Mouse (Mus musculus): ENCODE data around the gene Zic1. TPM values are rescaled to one million over a fixed set of nuclear protein-coding genes. Genes with fewer than 3 reads are reported as not detected.

The Zic1 gene
- not detected in 2 replicates for polyA plus RNA-seq (2012; ENCODE audit: insufficient read depth, insufficient read length, low replicate concordance, missing spikeins)

DNA sequence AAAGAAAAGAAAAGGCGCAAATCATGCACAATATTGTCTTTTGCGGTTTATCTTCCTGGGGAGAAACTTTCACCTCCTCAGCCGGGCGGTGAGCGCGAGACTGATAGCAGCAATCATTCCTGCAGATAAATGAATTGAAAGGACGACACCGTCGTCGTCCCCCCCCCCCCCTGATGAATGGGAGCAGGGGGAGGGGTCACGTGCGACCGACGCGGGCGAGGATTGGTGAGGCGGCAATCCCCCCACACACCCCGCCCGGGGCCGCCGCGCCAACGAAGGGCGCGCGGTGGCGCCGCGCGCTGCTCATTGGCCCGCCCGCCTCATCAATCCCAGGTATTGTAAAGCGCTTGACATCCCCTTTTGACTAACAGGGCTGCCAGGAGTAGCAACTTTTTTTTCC is at the start of gene Zic1:
TSS of gene Zic1 (minus strand) at position 147 of the 400 bp plus-strand sequence.
- TF ChIP-seq CTCF (IDR thresholded peaks at IDR 0.05; ENCODE audit: insufficient read depth, low read depth, low read length) (no peak), POLR2A (IDR thresholded peaks at IDR 0.05; ENCODE audit: insufficient read depth, low read depth, low read length) (peak; percentile 42)
- H3K27ac ChIP-seq (ENCODE audit: insufficient read depth, low read depth, low read length): peak within 1 kb of the TSS; percentile 85
- peaks cover 4% of the 10 kb centered on the region; the same call in 1 of the 2 replicates for H3K4me1 ChIP-seq (ENCODE audit: control insufficient read depth, insufficient read depth, low read length)
- WGBS: 2% methylated on average over 33 of the region's 33 CpGs
- peak within 1 kb of the TSS; percentile 57 for H3K4me3 ChIP-seq (ENCODE audit: insufficient read depth, low read depth, low read length)

DNA sequence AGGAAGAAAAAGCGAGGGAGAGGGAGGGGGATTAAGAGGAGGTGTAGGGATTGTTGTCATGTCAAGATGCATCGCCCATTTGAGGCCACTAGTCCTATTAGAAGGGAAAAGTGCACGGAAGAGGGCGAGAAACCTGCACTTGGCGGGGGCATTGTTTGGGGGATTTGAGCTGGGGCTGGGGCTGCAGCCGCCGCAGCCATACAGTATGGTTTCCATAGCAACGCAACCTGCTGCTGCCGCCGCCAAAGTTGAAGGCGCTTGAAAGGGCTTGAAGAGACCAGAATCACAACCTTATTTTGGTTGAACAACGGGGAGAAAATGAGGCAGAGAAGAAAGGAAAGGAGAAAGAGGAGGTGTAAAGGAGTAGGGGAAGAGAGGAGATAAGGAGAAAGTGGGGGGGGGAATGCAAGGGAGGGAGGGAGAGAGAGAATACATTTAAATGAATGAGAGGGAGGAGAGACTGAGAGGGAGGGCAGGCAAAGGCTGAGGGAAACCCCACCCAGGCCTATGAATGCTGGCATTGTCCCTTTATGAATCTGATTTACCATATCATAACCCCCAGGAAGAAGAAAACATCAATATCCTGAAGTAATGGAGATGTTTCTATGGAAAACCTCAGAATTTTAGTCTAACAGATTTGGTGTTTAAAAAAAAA is 48.5 kb upstream of the Zic1 start:
- Histone ChIP-seq H3K27ac (ENCODE audit: insufficient read depth, low read depth, low read length) (no peak overlapping the region), H3K4me3 (ENCODE audit: insufficient read depth, low read depth, low read length) (no peak overlapping the region), H3K4me1 (ENCODE audit: control insufficient read depth, insufficient read depth, low read length) (peaks cover 3% of the 10 kb centered on the region; the same call in 1 of the 2 replicates)
- TF ChIP-seq CTCF (IDR thresholded peaks at IDR 0.05; ENCODE audit: insufficient read depth, low read depth, low read length) (no peak), POLR2A (IDR thresholded peaks at IDR 0.05; ENCODE audit: insufficient read depth, low read depth, low read length) (no peak)
- whole genome bisulfite sequencing: 23% methylated on average over 12 of the region's 12 CpGs

DNA sequence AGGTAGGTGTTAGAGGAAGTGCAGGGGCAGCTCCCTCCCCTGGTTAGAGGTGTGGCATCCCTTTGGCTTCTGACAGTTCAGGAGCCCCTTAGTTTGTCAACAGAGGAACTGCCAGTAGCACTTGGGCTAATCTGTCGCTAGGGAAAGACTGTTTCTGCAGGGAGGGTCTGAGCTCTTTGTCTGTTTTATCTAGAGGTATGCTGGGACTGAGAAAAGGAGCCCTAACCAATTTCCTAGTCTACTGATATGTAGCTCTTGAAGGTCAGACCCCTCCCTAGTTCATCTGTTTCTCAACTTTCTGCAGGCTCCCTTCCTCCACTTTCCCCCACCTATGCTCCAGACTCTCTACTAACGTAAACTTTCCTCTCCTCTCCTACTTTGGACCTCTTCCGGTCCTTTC is 44.2 kb upstream of the Zic1 start:
- TF ChIP-seq CTCF (IDR thresholded peaks at IDR 0.05; ENCODE audit: insufficient read depth, low read depth, low read length) (no peak), POLR2A (IDR thresholded peaks at IDR 0.05; ENCODE audit: insufficient read depth, low read depth, low read length) (no peak)
- 22% methylated on average over 3 of the region's 3 CpGs for WGBS
- H3K4me3 ChIP-seq (ENCODE audit: insufficient read depth, low read depth, low read length): no peak overlapping the region
- H3K4me1 ChIP-seq (ENCODE audit: control insufficient read depth, insufficient read depth, low read length): peaks cover 3% of the 10 kb centered on the region; the same call in 1 of the 2 replicates
- H3K27ac ChIP-seq (ENCODE audit: insufficient read depth, low read depth, low read length): no peak overlapping the region

DNA sequence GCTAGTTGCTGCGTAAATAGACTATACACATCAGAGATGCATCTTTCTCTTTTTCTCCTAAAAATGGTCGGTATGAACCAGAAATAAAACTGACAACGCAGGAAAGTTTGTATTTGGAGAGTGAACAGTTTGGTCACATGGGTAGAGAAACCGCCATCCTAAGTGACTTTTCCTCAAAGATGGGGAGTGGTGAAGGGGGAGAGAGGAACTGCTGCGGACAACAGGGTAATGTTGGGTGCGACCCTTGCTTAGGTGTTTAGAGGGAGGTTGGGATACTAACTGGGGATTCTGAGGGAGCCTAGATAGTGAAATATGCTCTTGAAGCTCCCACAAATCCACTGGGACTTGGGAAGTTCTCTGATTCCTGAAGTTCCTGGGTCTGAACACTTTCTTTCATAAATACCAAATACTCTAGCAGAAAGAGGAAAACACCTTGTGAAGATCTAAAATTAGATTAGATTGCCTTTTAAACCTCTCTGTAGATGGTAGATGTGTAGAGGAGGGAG is 40.7 kb upstream of the Zic1 start:
- Histone ChIP-seq H3K27ac (ENCODE audit: insufficient read depth, low read depth, low read length) (no peak overlapping the region), H3K4me3 (ENCODE audit: insufficient read depth, low read depth, low read length) (no peak overlapping the region), H3K4me1 (ENCODE audit: control insufficient read depth, insufficient read depth, low read length) (no peaks in the 10 kb centered on the region)
- 19% methylated on average over 6 of the region's 6 CpGs for WGBS
- TF ChIP-seq POLR2A (IDR thresholded peaks at IDR 0.05; ENCODE audit: insufficient read depth, low read depth, low read length): no peak
- TF ChIP-seq CTCF (IDR thresholded peaks at IDR 0.05; ENCODE audit: insufficient read depth, low read depth, low read length): no peak

DNA sequence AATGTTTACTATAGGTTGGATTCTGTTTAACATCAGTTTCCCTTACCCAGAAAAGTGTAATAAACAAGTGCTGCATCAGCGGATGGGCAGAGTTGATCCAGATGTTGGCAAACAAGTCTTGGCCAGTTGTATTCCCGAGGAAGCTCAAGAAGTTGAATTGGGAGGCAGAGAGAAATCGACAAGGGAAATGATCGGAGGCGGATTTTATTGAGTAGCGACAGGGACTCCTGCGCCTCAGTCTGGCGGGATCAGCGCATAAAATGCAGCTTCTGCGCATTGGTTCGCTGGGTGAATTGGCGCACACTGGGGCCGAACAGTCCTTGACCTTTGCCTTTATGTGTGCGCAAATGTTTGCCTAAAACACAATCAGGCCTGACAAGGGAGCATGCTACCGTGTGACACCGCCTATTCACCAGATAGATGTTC is 40.2 kb upstream of the Zic1 start:
- WGBS: 3% methylated on average over 16 of the region's 16 CpGs
- TF ChIP-seq CTCF (IDR thresholded peaks at IDR 0.05; ENCODE audit: insufficient read depth, low read depth, low read length) (no peak), POLR2A (IDR thresholded peaks at IDR 0.05; ENCODE audit: insufficient read depth, low read depth, low read length) (no peak)
- Histone ChIP-seq H3K4me3 (ENCODE audit: insufficient read depth, low read depth, low read length) (peak overlapping the region; percentile 21), H3K4me1 (ENCODE audit: control insufficient read depth, insufficient read depth, low read length) (no peaks in the 10 kb centered on the region), H3K27ac (ENCODE audit: insufficient read depth, low read depth, low read length) (no peak overlapping the region)

DNA sequence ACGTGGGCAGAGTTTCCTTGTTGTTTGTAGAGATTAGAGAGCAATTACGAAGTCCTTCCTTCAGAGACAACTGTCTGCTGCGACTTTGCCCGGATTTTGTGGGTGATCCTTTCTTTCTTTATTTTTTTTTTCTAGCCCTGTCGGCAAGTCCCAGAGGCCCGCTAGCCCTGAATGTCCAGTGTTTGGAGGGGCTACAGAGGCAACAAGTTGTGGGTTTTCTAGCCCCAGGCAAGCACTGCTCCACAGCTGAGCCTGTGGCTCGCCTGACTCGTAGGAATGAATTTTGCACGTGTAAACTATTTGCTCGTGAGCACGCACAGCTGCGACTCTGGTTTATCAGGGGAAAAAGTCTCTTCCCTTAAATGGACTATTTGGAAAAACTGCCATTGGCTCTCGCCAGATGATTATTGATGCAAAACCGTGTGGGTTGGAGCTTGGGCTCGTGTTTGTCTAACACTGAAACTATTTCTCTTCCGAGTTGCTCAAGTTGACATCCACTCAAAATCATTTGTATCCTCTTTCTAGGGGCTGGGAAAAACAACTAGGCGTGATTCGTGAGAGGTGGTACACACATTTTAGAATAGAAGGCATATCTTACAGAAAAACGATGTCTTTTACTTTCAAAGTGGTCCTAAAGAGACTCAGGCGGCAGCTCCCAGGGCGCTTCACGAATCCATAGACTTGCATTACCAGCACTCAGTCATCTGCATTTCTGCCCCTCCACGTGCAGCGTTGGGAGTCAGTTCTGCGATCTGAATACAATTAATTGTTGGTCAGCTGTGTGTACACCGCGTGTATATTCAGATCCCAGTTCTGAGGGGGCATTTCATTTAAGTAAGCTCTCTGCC is 39.5 kb upstream of the Zic1 start:
- H3K4me3 ChIP-seq (ENCODE audit: insufficient read depth, low read depth, low read length): no peak overlapping the region
- no peak for TF ChIP-seq POLR2A (IDR thresholded peaks at IDR 0.05; ENCODE audit: insufficient read depth, low read depth, low read length)
- TF ChIP-seq CTCF (IDR thresholded peaks at IDR 0.05; ENCODE audit: insufficient read depth, low read depth, low read length): no peak
- no peak overlapping the region for H3K27ac ChIP-seq (ENCODE audit: insufficient read depth, low read depth, low read length)
- no peaks in the 10 kb centered on the region for H3K4me1 ChIP-seq (ENCODE audit: control insufficient read depth, insufficient read depth, low read length)
- 4% methylated on average over 27 of the region's 27 CpGs for WGBS

DNA sequence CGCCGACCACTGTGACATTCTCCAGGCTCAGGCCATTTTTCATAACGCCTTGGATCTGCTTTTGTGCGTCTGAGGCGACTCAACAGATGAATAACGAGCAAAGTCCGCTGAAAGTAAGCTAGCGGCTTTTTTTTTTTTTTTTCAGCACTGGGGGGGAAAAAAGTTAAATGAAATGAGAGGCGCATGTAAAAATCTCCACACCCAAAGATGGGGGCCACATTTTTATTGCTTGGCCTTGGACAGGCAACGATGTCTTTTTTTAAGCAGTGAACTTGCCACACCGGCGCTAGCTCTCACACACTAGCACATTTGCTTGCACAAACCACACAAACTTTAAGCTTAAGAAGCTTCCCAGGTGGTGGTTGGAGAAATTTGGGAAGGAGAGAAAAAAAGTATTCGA is 38.6 kb upstream of the Zic1 start:
- no peak for TF ChIP-seq POLR2A (IDR thresholded peaks at IDR 0.05; ENCODE audit: insufficient read depth, low read depth, low read length)
- no peak for TF ChIP-seq CTCF (IDR thresholded peaks at IDR 0.05; ENCODE audit: insufficient read depth, low read depth, low read length)
- Histone ChIP-seq H3K27ac (ENCODE audit: insufficient read depth, low read depth, low read length) (no peak overlapping the region), H3K4me1 (ENCODE audit: control insufficient read depth, insufficient read depth, low read length) (no peaks in the 10 kb centered on the region), H3K4me3 (ENCODE audit: insufficient read depth, low read depth, low read length) (no peak overlapping the region)
- WGBS: 22% methylated on average over 13 of the region's 13 CpGs

DNA sequence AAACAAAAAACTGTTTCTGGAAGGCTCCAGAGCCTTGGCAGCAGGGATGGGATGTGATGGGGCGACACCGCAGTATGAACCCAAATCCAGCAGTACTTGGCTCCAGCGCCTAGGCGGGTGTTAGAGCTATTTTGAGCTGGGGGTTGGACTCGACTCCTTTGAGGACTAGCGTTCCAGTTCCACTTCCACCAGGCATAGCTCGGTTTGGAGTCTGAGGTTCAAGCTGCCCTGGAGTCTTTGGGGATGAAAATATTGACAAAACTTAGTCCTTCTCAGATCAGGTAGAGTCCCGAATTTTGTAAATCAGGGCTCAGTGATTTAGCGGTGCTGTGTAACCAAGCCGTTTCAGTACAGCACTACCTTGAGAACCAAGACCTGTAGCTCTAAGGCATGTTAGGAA is 35.9 kb upstream of the Zic1 start:
- Histone ChIP-seq H3K4me3 (ENCODE audit: insufficient read depth, low read depth, low read length) (no peak overlapping the region), H3K4me1 (ENCODE audit: control insufficient read depth, insufficient read depth, low read length) (no peaks in the 10 kb centered on the region), H3K27ac (ENCODE audit: insufficient read depth, low read depth, low read length) (no peak overlapping the region)
- TF ChIP-seq CTCF (IDR thresholded peaks at IDR 0.05; ENCODE audit: insufficient read depth, low read depth, low read length) (no peak), POLR2A (IDR thresholded peaks at IDR 0.05; ENCODE audit: insufficient read depth, low read depth, low read length) (no peak)
- WGBS: 30% methylated on average over 10 of the region's 10 CpGs

Measured in olfactory bulb, adult 2 months (tissue).